Mouse (Mus musculus) erythroblast, embryonic 14.5 days (primary cell): ENCODE measurements at regions not wholly inside any gene's neighbourhood (a gene's known extent, or its start where the extent isn't known, plus 50 kb on each side); places are given as distances from the start of the nearest gene placed in this dataset.

Experiments
- GATA1 ChIP-seq: IDR thresholded peaks from 2 replicates; pipeline ENCODE4 v1.6.1; 2012; ENCODE audit warnings: low read length, inconsistent platforms, mixed read lengths
- TAL1 ChIP-seq: IDR thresholded peaks from 3 replicates; pipeline ENCODE4 v1.6.1; 2012; ENCODE audit warnings: low read length, inconsistent platforms, mixed read lengths

DNA sequence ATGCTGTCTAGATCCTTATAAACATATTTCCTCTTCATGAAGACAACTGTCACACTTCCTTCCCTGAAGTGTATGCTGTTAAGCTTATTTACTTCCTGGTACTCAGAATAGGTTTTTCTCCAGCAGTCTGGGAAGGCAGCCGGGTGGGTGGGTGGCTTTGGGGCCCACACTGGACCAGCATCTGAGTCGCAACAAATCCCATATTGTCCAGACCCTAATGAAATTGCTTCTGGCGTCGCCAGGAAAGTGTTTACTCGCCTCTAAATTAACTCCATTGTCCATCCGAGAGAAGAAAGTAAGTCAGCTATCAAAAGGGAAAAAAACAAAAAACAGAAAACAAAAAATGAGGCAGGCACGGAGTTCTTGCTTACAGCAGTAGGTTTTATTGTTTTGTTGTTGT is 164.9 kb upstream of the Lef1 start:
- TF ChIP-seq GATA1: no peak
- no peak for TF ChIP-seq TAL1
